Mouse (Mus musculus): ENCODE measurements at regions not wholly inside any gene's neighbourhood (a gene's known extent, or its start where the extent isn't known, plus 50 kb on each side); places are given as distances from the start of the nearest gene placed in this dataset.

GRCm38 (mm10) chr15:24725170-24725569 is 688.4 kb downstream of the Basp1 start:
- H3K27me3 ChIP-seq (replicated peaks), result no peaks in the 10 kb centered on the region
- 60% methylated on average over 4 of the region's 4 CpGs for WGBS (ENCODE audit: insufficient replicate concordance)
- ATAC-seq, result no peak
- H3K9ac ChIP-seq, result no peak overlapping the region
- H3K4me1 ChIP-seq, result no peaks in the 10 kb centered on the region
- no peaks in the 10 kb centered on the region for H3K9me3 ChIP-seq (replicated peaks)
- H3K36me3 ChIP-seq, result no peaks in the 10 kb centered on the region
- no peak overlapping the region for H3K4me2 ChIP-seq
- no peak overlapping the region for H3K27ac ChIP-seq
- H3K4me3 ChIP-seq, result no peak overlapping the region

DNA sequence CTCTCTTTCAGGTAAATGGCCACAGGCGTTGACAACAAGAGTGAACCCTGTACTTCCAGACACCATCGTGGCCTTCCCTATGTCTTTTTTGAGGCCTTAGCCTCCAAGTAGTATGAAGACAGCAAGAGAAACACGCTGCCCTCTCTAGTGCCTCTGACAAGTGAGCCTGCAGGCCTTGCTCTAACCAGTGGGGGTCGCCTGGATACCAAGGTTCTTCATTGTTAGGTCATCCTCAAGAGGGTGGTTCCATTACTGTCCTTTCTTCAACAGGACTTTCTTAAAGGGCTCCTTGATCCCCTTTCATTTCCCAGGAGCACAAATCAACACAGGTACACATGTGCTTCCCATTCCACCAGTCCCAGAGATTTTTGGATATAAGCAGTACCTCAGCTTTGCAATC is 688.9 kb downstream of the Basp1 start:
- no peaks in the 10 kb centered on the region for H3K27me3 ChIP-seq (replicated peaks)
- no peaks in the 10 kb centered on the region for H3K36me3 ChIP-seq
- H3K4me2 ChIP-seq, result no peak overlapping the region
- H3K9me3 ChIP-seq (replicated peaks), result no peaks in the 10 kb centered on the region
- H3K27ac ChIP-seq, result no peak overlapping the region
- H3K4me3 ChIP-seq, result no peak overlapping the region
- ATAC-seq, result no peak
- H3K4me1 ChIP-seq, result no peaks in the 10 kb centered on the region
- H3K9ac ChIP-seq, result no peak overlapping the region
- WGBS (ENCODE audit: insufficient replicate concordance), result 33% methylated on average over 4 of the region's 4 CpGs

DNA sequence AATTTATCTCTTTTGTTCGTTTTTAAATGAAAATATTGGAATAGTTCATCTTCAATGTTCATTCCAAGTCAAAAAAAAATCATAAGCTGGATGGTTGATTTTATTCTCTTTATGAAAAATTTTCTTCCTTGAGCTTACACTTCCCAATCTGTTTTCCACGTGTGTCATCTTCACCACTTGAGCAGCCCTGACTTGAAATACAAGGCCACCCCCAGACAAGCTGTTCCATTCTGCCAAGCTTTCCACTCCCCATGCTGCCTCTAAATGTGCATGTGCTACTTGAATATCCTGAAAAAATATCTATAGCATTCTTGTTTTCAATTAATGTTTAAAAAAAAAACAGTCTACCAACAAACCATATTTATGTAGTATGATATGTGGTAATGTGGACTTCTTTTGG is 693.2 kb downstream of the Basp1 start:
- Histone ChIP-seq H3K9me3 (replicated peaks) (no peaks in the 10 kb centered on the region), H3K4me1 (no peaks in the 10 kb centered on the region), H3K36me3 (no peaks in the 10 kb centered on the region), H3K27me3 (replicated peaks) (no peaks in the 10 kb centered on the region), H3K4me2 (no peak overlapping the region), H3K27ac (no peak overlapping the region), H3K4me3 (no peak overlapping the region), H3K9ac (no peak overlapping the region)
- ATAC-seq, result no peak
- WGBS (ENCODE audit: insufficient replicate concordance), result 39% methylated on average over 2 of the region's 2 CpGs

GRCm38 (mm10) chr15:24682167-24682566 is 731.4 kb downstream of the Basp1 start:
- no peak for ATAC-seq
- 57% methylated on average over 4 of the region's 4 CpGs for WGBS (ENCODE audit: insufficient replicate concordance)

GRCm38 (mm10) chr15:24648938-24649337 is 764.6 kb downstream of the Basp1 start:
- H3K36me3 ChIP-seq, result no peaks in the 10 kb centered on the region
- H3K4me3 ChIP-seq, result no peak overlapping the region
- H3K27ac ChIP-seq, result no peak overlapping the region
- H3K4me1 ChIP-seq, result no peaks in the 10 kb centered on the region
- no peak for ATAC-seq
- no peaks in the 10 kb centered on the region for H3K27me3 ChIP-seq (replicated peaks)
- H3K9me3 ChIP-seq (replicated peaks), result peaks cover 6% of the 10 kb centered on the region
- no peak overlapping the region for H3K4me2 ChIP-seq
- 57% methylated on average over 1 of the region's 1 CpGs for WGBS (ENCODE audit: insufficient replicate concordance)
- H3K9ac ChIP-seq, result no peak overlapping the region

More at GRCm38 (mm10) chr15:24682167-24682566, 731.4 kb downstream of the Basp1 start:
- Histone ChIP-seq H3K9me3 (replicated peaks) (no peaks in the 10 kb centered on the region), H3K4me2 (no peak overlapping the region), H3K27ac (no peak overlapping the region), H3K4me1 (no peaks in the 10 kb centered on the region), H3K36me3 (no peaks in the 10 kb centered on the region), H3K9ac (no peak overlapping the region), H3K27me3 (replicated peaks) (no peaks in the 10 kb centered on the region), H3K4me3 (no peak overlapping the region)

DNA sequence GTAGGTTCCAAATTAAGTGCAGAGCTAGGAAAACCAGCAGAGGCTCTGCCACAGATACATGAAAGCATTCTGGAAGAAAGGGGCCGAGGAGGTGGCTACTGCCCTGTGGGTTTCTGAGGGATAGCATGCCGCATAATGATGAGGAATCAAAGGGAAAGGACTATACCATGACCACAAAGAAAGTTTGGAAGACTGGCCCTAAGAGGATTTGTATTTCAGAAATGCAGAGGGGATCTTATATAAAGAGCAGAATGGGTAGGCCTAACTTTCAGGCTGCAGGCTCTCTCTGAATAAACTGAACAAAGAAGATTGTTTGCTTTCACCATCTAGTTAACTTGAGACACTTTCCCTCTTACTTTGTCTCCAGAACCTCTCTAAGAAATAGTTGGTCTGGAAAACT is 777.9 kb downstream of the Basp1 start:
- 62% methylated on average over 2 of the region's 2 CpGs for WGBS (ENCODE audit: insufficient replicate concordance)
- ATAC-seq, result no peak
- Histone ChIP-seq H3K9ac (no peak overlapping the region), H3K9me3 (replicated peaks) (no peaks in the 10 kb centered on the region), H3K4me3 (no peak overlapping the region), H3K27me3 (replicated peaks) (no peaks in the 10 kb centered on the region), H3K4me1 (no peaks in the 10 kb centered on the region), H3K36me3 (no peaks in the 10 kb centered on the region), H3K27ac (no peak overlapping the region), H3K4me2 (no peak overlapping the region)

- no peak overlapping the region for H3K4me3 ChIP-seq
- 22% methylated on average over 4 of the region's 4 CpGs for WGBS (ENCODE audit: insufficient replicate concordance)
Observed at GRCm38 (mm10) chr15:24596242-24596641, 817.3 kb downstream of the Basp1 start.

DNA sequence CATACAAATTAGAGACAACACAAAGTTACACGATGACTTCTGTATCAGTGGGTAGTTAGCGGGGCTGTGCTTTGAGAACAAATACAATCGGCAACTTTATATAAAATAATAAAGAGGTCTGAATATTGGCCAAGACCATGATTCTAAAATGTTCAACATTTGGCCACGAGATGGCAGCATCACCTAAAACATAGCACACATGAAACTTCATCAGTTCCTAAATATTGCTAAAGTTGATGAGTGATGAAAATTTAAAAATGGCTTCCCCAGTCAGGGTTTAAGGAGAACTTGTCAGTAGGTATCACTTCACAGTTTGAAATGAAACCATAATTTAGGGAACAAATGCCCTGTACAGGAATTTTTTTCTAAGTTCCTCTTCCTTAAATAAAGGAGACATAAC is 824.6 kb downstream of the Basp1 start:
- H3K4me2 ChIP-seq, result no peak overlapping the region
- 21% methylated on average over 4 of the region's 4 CpGs for WGBS (ENCODE audit: insufficient replicate concordance)

More at GRCm38 (mm10) chr15:24596242-24596641, 817.3 kb downstream of the Basp1 start:
- no peaks in the 10 kb centered on the region for H3K9me3 ChIP-seq (replicated peaks)
- no peak overlapping the region for H3K9ac ChIP-seq
- no peak for ATAC-seq
- no peak overlapping the region for H3K27ac ChIP-seq
- no peak overlapping the region for H3K4me2 ChIP-seq
- H3K4me1 ChIP-seq, result no peaks in the 10 kb centered on the region
- no peaks in the 10 kb centered on the region for H3K36me3 ChIP-seq
- no peaks in the 10 kb centered on the region for H3K27me3 ChIP-seq (replicated peaks)

GRCm38 (mm10) chr15:24566981-24567380 is 846.6 kb downstream of the Basp1 start:
- 67% methylated on average over 3 of the region's 3 CpGs for WGBS (ENCODE audit: insufficient replicate concordance)
- Histone ChIP-seq H3K27ac (no peak overlapping the region), H3K4me1 (no peaks in the 10 kb centered on the region), H3K4me2 (no peak overlapping the region), H3K4me3 (no peak overlapping the region), H3K36me3 (no peaks in the 10 kb centered on the region), H3K27me3 (replicated peaks) (no peaks in the 10 kb centered on the region), H3K9ac (no peak overlapping the region), H3K9me3 (replicated peaks) (no peaks in the 10 kb centered on the region)
- ATAC-seq, result no peak

More for the DNA sequence above, 824.6 kb downstream of the Basp1 start:
- no peak overlapping the region for H3K27ac ChIP-seq
- H3K9ac ChIP-seq, result no peak overlapping the region
- H3K27me3 ChIP-seq (replicated peaks), result no peaks in the 10 kb centered on the region
- H3K4me1 ChIP-seq, result no peaks in the 10 kb centered on the region
- no peaks in the 10 kb centered on the region for H3K9me3 ChIP-seq (replicated peaks)
- no peak for ATAC-seq
- no peak overlapping the region for H3K4me3 ChIP-seq
- H3K36me3 ChIP-seq, result no peaks in the 10 kb centered on the region

DNA sequence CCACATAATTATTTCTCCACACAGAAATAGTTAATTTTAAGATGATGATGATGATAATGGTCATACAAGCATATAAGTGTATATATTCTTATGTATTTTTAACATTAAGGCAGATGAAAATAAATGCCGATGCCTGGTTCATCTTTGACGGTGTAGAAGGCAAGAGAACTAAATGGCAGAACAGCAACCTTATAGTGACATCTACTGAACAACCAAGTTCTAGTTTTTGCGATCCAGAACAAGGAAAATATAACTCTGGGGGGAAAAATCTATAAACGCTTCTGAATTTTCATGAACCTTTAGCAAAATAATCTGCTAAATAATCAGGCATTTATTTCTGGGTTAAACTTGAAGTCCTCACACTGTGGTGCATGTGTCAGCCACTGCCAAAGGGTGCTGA is 856.8 kb downstream of the Basp1 start:
- ATAC-seq, result no peak
- H3K27me3 ChIP-seq (replicated peaks), result no peaks in the 10 kb centered on the region
- H3K4me2 ChIP-seq, result no peak overlapping the region
- H3K36me3 ChIP-seq, result no peaks in the 10 kb centered on the region
- no peak overlapping the region for H3K27ac ChIP-seq
- H3K4me3 ChIP-seq, result no peak overlapping the region
- no peaks in the 10 kb centered on the region for H3K4me1 ChIP-seq
- H3K9me3 ChIP-seq (replicated peaks), result no peaks in the 10 kb centered on the region
- WGBS (ENCODE audit: insufficient replicate concordance), result 75% methylated on average over 4 of the region's 4 CpGs
- no peak overlapping the region for H3K9ac ChIP-seq

DNA sequence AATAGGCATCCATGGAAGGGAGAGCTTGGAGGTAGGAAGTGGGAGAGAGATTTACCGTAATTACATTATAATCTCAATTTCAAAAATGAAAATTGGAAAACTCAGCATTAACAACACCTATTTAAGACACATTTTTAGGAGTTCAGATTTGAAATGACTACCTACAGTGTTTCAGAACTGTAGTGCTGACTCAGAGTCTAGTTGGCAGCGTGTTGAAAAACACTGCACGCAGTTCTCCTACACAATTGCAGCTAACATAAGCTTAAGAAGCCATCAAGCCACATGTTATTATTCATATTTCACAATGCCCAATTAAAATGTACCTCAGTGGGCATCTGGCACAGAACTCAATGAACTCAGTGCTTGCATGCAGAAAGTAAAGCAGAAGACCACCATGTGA is 863.5 kb downstream of the Basp1 start:
- Histone ChIP-seq H3K27me3 (replicated peaks) (no peaks in the 10 kb centered on the region), H3K4me2 (no peak overlapping the region), H3K4me3 (no peak overlapping the region), H3K36me3 (no peaks in the 10 kb centered on the region), H3K27ac (no peak overlapping the region), H3K9ac (no peak overlapping the region), H3K9me3 (replicated peaks) (no peaks in the 10 kb centered on the region), H3K4me1 (no peaks in the 10 kb centered on the region)
- WGBS (ENCODE audit: insufficient replicate concordance), result 84% methylated on average over 3 of the region's 3 CpGs
- no peak for ATAC-seq

- Histone ChIP-seq H3K9me3 (replicated peaks) (no peaks in the 10 kb centered on the region), H3K27me3 (replicated peaks) (no peaks in the 10 kb centered on the region), H3K36me3 (no peaks in the 10 kb centered on the region), H3K4me2 (no peak overlapping the region), H3K9ac (no peak overlapping the region), H3K27ac (no peak overlapping the region), H3K4me3 (no peak overlapping the region), H3K4me1 (no peaks in the 10 kb centered on the region)
- no peak for ATAC-seq
- WGBS (ENCODE audit: insufficient replicate concordance), result 73% methylated on average over 3 of the region's 3 CpGs
Observed at GRCm38 (mm10) chr15:24530065-24530464, 883.5 kb downstream of the Basp1 start.

DNA sequence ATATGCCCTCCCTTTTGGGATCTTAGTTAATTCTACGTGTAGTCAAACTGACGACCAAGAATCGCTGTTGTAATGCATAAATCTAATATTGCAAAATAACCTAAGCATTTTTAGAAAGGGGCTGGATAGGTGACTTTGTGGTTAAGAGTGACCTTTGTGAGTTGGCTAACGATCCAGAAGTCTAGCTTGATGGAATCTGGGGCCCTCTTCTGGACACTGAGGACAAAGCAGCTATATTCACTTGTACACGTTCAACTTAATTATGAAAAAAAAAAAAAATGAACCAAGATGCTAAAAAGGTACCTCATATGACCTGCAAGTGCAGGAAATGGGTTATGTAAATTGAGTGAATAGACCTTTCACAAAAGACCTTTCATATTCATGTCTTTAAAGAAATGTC is 886.2 kb downstream of the Basp1 start:
- Histone ChIP-seq H3K4me2 (no peak overlapping the region), H3K4me1 (no peaks in the 10 kb centered on the region), H3K27me3 (replicated peaks) (no peaks in the 10 kb centered on the region), H3K9ac (no peak overlapping the region), H3K4me3 (no peak overlapping the region), H3K27ac (no peak overlapping the region), H3K9me3 (replicated peaks) (no peaks in the 10 kb centered on the region), H3K36me3 (no peaks in the 10 kb centered on the region)
- WGBS (ENCODE audit: insufficient replicate concordance), result 55% methylated on average over 5 of the region's 5 CpGs
- no peak for ATAC-seq
